Mouse (Mus musculus) cortical plate, adult 2 months (tissue): ENCODE data around the gene 1700010I14Rik. TPM values are rescaled to one million over a fixed set of nuclear protein-coding genes. Genes with fewer than 3 reads are reported as not detected.

Experiments
- H3K27ac ChIP-seq: fragments of 200-500 bp; 2 replicates; pipeline ENCODE4 v1.5.1; 2012; ENCODE audit warnings: low read length, control low read depth, inconsistent platforms; ENCODE audit not compliant: insufficient read depth
- H3K4me1 ChIP-seq: fragments of 200-500 bp; 2 replicates; pipeline ENCODE4 v1.6.1; 2011; ENCODE audit warnings: low read length; ENCODE audit not compliant: control insufficient read depth, insufficient read depth
- H3K4me3 ChIP-seq: fragments of 200-500 bp; 2 replicates; pipeline ENCODE4 v1.5.1; 2011; ENCODE audit warnings: mild to moderate bottlenecking, low read length, control low read depth; ENCODE audit not compliant: insufficient read depth
- CTCF ChIP-seq: fragments of 200-500 bp; IDR thresholded peaks from 2 replicates; pipeline ENCODE4 v1.5.1; 2011; ENCODE audit warnings: mild to moderate bottlenecking, control low read depth, low read length; ENCODE audit not compliant: insufficient read depth; ENCODE audit errors: extremely low read depth
- POLR2A ChIP-seq: fragments of 200-500 bp; IDR thresholded peaks from 2 replicates; pipeline ENCODE4 v1.6.1; 2011; ENCODE audit warnings: mild to moderate bottlenecking, low read length, control low read depth; ENCODE audit not compliant: insufficient read depth; ENCODE audit errors: extremely low read depth
- polyA plus RNA-seq: library from polyadenylated mRNA; depleted of rRNA; stranded (reverse); fragments of >200 nt; gene quantifications from 2 replicates; pipeline ENCODE4 v1.2.3, GENCODE M21; 2012

Gene 1700010I14Rik
- polyA plus RNA-seq, 1 experiment = 0.73 TPM

DNA sequence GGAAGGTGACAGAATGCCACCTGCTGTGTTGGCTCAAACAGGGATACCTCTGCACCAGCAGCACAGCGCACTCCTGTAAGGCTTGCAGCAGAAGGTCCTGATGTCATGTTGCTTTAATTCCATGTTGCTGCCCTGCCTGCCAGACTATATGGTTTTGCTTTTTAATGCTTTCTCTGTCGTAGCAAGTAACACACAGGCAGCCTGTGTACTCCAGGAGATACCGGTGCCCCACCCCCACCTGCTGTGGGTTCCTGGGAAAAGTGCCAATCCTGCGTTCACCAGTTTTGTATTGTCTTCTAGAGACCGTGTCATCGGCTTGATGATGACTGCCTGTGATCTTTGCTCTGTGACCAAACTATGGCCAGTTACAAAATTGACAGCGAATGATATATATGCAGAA is 13.7 kb upstream of the 1700010I14Rik start:
- no peak for TF ChIP-seq CTCF

DNA sequence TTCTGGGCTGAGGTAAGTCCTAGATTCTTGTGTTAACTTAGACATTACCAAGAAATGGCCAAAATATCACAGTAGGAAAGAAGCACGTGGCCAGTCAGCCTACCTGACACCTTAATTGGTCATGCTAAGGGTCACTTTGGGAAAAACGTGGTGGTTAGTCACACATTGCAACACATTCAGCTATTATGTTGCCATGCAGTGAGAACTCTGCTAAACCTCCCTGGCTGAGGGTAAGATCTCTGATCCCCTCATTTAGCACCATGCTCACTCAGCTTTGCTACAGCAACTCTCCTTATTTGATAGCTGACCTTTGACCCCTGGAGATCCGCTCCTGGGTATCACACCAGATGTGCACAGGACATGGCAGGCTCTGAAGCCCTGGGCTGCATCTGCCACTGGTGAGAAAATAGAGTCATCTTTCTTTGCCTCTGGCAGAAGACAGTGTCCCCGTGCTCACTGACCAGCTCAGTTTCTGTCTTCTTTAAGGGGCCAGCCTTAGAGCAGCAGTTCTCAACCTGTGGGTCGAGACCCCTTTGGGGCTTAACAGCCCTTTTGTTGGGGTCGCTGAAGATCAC is 13.2 kb upstream of the 1700010I14Rik start:
- no peaks in the 10 kb centered on the region for H3K4me1 ChIP-seq
- H3K27ac ChIP-seq = no peak overlapping the region
- no peak for TF ChIP-seq CTCF
- no peak for TF ChIP-seq POLR2A
- no peak overlapping the region for H3K4me3 ChIP-seq

More for the DNA sequence above, 13.7 kb upstream of the 1700010I14Rik start:
- H3K27ac ChIP-seq = no peak overlapping the region
- no peaks in the 10 kb centered on the region for H3K4me1 ChIP-seq
- no peak overlapping the region for H3K4me3 ChIP-seq

DNA sequence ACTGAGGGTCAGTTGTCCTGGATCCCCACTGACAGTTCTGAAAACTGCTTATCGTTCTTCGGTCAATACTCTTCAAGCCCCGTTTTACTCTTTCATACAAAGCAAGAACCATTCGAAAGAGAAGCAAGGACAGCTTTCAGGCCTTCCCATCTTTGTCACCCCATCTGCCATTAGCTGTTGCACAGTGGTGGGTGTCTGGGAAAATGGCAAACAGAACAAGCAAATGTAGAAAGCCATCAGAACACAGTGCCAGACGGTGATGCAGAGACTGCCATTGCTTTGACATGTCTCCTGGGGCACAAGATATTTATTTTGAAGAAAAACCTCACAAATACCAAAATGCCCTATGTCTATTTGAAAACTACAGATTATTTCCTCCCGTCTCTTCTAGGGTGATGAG is 11.4 kb upstream of the 1700010I14Rik start:
- TF ChIP-seq CTCF = no peak
- TF ChIP-seq POLR2A = no peak
- no peak overlapping the region for H3K27ac ChIP-seq
- no peaks in the 10 kb centered on the region for H3K4me1 ChIP-seq
- no peak overlapping the region for H3K4me3 ChIP-seq

DNA sequence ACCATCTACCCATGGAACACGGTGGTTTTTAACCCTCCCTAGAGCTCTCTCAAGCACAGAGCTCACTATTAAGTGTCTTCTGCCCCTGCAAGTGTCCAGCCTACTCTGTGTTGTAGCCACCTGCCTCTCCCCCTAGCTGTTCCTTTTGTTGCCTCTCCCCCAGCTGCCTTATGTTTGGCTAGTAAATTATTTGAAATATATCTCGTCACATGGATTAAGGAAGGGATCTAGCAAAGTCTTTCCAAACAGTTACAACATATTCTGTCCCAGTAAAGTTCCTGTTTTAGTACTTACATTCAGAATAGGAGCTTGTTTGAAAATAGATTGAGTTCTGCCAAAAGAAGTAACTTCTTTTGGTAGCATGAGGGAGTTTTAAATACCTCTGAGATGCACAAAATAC is 10.9 kb upstream of the 1700010I14Rik start:
- no peak for TF ChIP-seq POLR2A
- no peak for TF ChIP-seq CTCF
- Histone ChIP-seq H3K4me1 (no peaks in the 10 kb centered on the region), H3K4me3 (no peak overlapping the region), H3K27ac (no peak overlapping the region)

DNA sequence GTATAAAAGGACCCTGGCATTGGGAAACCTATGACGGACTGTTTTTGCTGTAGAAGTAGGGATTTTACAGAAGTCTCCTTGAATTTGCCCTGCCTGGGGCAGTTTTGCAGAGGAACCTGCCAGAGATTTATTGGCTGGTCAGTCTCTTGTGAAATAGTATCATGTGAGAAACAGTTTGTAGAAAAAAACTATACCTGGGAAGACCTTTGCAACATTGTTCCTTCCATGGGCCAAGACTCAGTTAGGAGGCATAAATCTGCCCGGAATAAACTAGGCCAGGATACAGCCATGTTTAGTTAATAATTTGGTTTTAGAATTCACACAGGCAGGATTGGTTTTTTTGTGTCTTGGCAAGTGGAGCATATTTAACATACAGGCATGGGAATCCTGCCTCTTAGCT is 4.6 kb upstream of the 1700010I14Rik start:
- Histone ChIP-seq H3K4me3 (no peak overlapping the region), H3K27ac (no peak overlapping the region), H3K4me1 (peaks cover 4% of the 10 kb centered on the region; the same call in 1 of the 2 replicates)
- no peak for TF ChIP-seq POLR2A
- TF ChIP-seq CTCF = no peak

DNA sequence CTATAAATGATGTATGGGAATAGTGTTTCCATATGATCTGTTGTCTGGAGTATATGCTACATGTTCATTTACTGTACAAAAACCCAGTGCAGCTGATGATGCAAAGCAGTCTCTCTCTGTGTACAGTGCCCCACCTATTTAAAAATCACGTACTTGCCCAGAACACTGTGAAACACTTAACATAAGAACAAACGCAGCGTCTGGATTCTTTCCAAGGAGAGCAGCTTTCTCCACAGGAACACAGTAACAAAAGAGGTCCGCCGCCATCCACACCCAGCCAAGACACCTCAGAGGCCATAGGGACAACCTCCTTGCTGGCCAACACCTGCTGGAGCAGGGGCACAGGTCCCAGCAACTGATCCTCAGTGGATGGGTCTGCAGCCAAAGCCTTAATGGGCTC is 2.4 kb upstream of the 1700010I14Rik start:
- H3K4me1 ChIP-seq = peaks cover 4% of the 10 kb centered on the region
- no peak overlapping the region for H3K27ac ChIP-seq
- no peak overlapping the region for H3K4me3 ChIP-seq
- no peak for TF ChIP-seq POLR2A
- TF ChIP-seq CTCF = no peak

DNA sequence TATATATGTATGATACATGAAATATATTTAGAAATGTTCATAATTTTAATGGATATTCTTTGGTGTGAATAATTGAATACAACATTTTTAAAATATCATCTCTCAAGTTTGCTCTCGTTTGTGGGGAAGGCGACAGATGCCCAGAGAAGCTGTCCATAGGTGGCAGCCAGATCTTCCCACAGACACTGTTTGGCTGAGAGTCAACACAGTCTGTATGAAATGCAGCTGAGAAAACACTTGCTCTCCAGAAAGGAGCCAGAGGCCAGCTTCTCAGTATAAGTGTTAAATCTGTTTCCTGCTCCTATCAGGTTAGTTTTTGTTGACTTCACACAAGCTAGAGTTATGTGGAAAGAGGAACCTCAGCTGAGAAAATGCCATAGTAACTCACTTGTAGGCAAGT is 1.6 kb upstream of the 1700010I14Rik start:
- no peak overlapping the region for H3K27ac ChIP-seq
- no peak overlapping the region for H3K4me3 ChIP-seq
- TF ChIP-seq POLR2A = no peak
- no peak for TF ChIP-seq CTCF
- H3K4me1 ChIP-seq = peaks cover 4% of the 10 kb centered on the region

DNA sequence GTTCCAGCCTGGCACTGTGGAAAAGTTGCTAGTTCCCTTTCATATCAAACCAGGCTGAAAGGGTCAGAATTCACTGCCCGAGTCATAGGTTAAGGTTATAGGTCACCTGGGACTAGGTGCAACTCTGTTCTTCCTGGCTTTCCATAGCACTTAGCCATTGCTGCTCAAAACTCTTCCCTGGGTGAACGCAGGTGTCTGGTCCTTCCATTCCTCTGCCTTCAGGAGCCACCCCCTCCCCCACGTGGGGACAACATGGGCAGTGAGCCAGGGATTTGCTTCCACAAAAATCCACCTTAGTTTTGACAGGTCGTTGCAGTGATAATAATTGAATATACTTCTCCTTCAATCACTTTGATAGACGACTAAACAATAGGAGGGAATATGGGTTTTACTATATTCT is 764 bp upstream of the 1700010I14Rik start:
- Histone ChIP-seq H3K4me1 (peaks cover 4% of the 10 kb centered on the region), H3K27ac (no peak overlapping the region), H3K4me3 (no peak overlapping the region)
- TF ChIP-seq CTCF (no peak), POLR2A (no peak)

DNA sequence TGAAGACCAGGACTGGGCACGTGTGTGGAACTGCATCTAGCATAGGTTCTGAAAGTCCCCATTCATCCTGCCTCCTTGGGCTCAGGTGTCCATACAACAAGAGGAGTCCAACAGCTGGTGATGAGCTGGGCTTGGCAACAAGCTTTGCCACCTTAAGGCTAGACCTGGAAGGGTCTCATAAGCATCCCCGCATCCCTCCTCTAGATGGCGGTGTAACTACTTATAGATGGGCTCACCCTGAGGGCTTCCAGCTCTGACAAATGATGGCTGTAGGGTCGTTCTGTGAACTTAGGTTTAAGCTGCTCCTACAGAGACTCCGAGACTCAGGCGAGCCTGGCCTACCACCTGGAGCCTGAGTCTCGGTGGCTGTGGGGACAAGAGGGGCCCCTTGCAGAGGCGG is 3.0 kb downstream of the 1700010I14Rik start:
- no peak for TF ChIP-seq POLR2A
- peak; percentile 46 for TF ChIP-seq CTCF
- no peak overlapping the region for H3K27ac ChIP-seq
- no peak overlapping the region for H3K4me3 ChIP-seq
- no peaks in the 10 kb centered on the region; the same call in 1 of the 2 replicates for H3K4me1 ChIP-seq

DNA sequence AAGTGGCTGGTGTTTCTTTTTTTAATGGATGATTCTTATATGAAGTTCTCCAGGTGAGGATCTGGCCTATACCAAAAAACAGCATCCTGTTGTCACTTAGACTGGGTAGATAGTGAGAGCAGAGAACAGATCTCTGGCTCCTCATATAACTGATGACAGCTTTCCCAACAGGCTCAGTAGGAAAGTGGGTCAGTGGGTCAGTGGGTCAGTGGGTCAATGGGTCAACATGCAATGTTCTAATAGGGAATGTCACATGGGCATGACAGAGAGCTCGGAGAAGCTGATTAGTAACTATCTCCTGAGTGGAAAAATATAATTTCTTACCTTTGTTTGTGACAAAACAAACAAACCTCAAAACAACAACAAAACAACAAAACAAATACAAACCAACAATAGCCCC is 7.2 kb downstream of the 1700010I14Rik start:
- Histone ChIP-seq H3K4me3 (no peak overlapping the region), H3K4me1 (no peaks in the 10 kb centered on the region), H3K27ac (no peak overlapping the region)
- no peak for TF ChIP-seq CTCF
- TF ChIP-seq POLR2A = no peak
